Mouse (Mus musculus) hindbrain, embryonic 13.5 days (tissue): ENCODE measurements around the gene Cd320. TPM values are rescaled to one million over a fixed set of nuclear protein-coding genes. Genes with fewer than 3 reads are reported as not detected.
"Not testable (repeated sequence)": the region's sequence is repeated elsewhere in the genome, so short reads cannot be mapped to it uniquely, and the experiment has no call there.

Source experiments
- ATAC-seq: fragments of 200-750 bp; cut with Nextera tagmentation; 2 replicates; pipeline ENCODE4 v1.8.0; 2017; ENCODE audit warnings: moderate TSS enrichment; ENCODE audit not compliant: low FRiP score
- H3K27ac ChIP-seq: fragments of 300-500 bp; sonication (generic); 2 replicates; pipeline ENCODE4 v1.5.1; 2015; ENCODE audit warnings: inconsistent platforms, mild to moderate bottlenecking, moderate library complexity
- H3K27me3 ChIP-seq: fragments of 300-500 bp; sonication (generic); 2 replicates; pipeline ENCODE4 v1.6.1; 2015; ENCODE audit warnings: mild to moderate bottlenecking, inconsistent platforms
- H3K36me3 ChIP-seq: fragments of 300-500 bp; sonication (generic); 2 replicates; pipeline ENCODE4 v1.6.1; 2015; ENCODE audit warnings: mild to moderate bottlenecking, inconsistent platforms
- H3K4me1 ChIP-seq: fragments of 300-500 bp; sonication (generic); replicated peaks from 2 replicates; pipeline ENCODE4 v1.6.1; 2015; ENCODE audit warnings: inconsistent platforms
- H3K4me2 ChIP-seq: fragments of 300-500 bp; sonication (generic); 2 replicates; pipeline ENCODE4 v1.6.1; 2015; ENCODE audit warnings: inconsistent platforms, mild to moderate bottlenecking, moderate library complexity
- H3K4me3 ChIP-seq: fragments of 300-500 bp; sonication (generic); 2 replicates; pipeline ENCODE4 v1.5.1; 2015; ENCODE audit warnings: mild to moderate bottlenecking, inconsistent platforms
- H3K9ac ChIP-seq: fragments of 300-500 bp; sonication (generic); 2 replicates; pipeline ENCODE4 v1.6.1; 2015; ENCODE audit warnings: mild to moderate bottlenecking, inconsistent platforms
- H3K9me3 ChIP-seq: fragments of 300-500 bp; sonication (generic); 2 replicates; pipeline ENCODE4 v1.6.1; 2016; ENCODE audit warnings: inconsistent platforms
- WGBS: fragments of 180-500 bp; shearing (Covaris S2); methylation state at CpG from one replicate; pipeline ENCODE4 v1.1.7; 2015; 5-methylcytosine and 5-hydroxymethylcytosine counted together
- microRNA-seq: library from miRNA; unstranded; fragments of <30 nt; microRNA quantifications from one replicate; pipeline ENCODE4, GENCODE M21; 2016
- polyA plus RNA-seq: library from polyadenylated mRNA; unstranded; fragments of >200 nt; fragmentation: Nextera tagmentation; extraction: Ambion mirVana; gene quantifications from 2 replicates; pipeline ENCODE4 v1.2.1, GENCODE M21; 2015

The Cd320 gene
- polyA plus RNA-seq, 1 experiment from 2014 or later, result 60.3 TPM

DNA sequence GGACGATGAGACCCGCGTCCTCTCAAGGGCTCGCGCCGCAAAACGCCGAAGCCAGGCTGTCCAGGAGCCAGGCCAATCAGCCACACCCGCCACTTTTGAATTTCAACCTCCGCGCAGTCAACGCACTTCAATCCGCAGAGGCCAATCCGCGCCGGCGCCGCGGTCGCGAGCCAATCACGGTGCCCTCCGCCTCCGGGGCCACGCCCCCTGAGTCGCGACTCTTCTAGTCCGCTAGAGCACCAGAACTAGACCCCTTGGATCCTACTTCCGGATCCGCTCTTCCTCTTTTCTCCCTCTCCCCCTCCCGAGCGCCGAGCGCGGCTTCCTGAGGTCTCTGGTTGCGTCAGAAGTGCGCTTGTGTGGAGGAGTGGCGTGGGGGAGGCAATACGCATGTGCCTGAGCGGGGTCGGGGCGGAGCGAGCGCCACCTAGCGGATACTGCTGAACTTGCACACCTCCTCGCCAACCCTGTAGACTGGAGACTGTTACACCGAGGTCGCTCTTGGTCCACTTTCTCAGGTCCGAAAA lies 47.7 kb downstream of the Cd320 start, which contains the start of gene Kifc1:
Kifc1 (minus strand) TSS at position 129 of the 527 bp plus-strand sequence.
- H3K4me2 ChIP-seq, result peak within 1 kb of the TSS; percentile 78
- 0 out of 2 replicates have a peak, but pooled peaks cover 2% of the 10 kb centered on the region for H3K27me3 ChIP-seq
- H3K9ac ChIP-seq, result peak within 1 kb of the TSS; percentile 67
- no peaks in the 10 kb centered on the region; the same call in 1 of the 2 replicates for H3K36me3 ChIP-seq
- H3K27ac ChIP-seq, result no peak within 1 kb of the TSS
- H3K9me3 ChIP-seq, result no peaks in the 10 kb centered on the region
- under 1% methylated on average over 49 of the region's 49 CpGs for WGBS
- peak within 1 kb of the TSS; percentile 58 for H3K4me3 ChIP-seq
- peak; percentile 99 for ATAC-seq
- peaks cover 14% of the 10 kb centered on the region for H3K4me1 ChIP-seq

DNA sequence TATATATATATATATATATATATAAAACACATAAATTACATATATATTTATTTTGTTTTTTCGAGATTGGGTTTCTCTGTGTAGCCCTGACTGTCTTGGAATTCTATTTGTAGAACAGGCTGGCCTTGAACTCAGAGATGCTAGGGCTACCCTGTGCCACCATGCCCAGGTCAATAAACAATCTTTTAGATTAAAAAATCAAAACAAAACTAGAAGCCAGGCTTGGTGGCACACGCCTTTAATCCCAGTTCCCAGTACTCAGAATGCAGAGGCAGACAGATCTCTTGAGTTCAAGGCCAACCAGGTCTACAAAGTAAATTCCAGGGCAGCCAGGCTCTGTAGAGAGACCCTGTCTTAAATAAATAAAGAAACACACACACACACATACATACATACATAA lies 48.5 kb downstream of the Cd320 start:
- 67% methylated on average over 2 of the region's 2 CpGs for WGBS
- H3K4me2 ChIP-seq, result no peak overlapping the region
- no peak overlapping the region for H3K9ac ChIP-seq
- no peak overlapping the region for H3K27ac ChIP-seq
- peaks cover 14% of the 10 kb centered on the region for H3K4me1 ChIP-seq
- no peak overlapping the region for H3K4me3 ChIP-seq
- no peaks in the 10 kb centered on the region; the same call in 1 of the 2 replicates for H3K36me3 ChIP-seq
- no peaks in the 10 kb centered on the region for H3K9me3 ChIP-seq
- 0 out of 2 replicates have a peak, but pooled peaks cover 2% of the 10 kb centered on the region for H3K27me3 ChIP-seq
- ATAC-seq, result no peak

DNA sequence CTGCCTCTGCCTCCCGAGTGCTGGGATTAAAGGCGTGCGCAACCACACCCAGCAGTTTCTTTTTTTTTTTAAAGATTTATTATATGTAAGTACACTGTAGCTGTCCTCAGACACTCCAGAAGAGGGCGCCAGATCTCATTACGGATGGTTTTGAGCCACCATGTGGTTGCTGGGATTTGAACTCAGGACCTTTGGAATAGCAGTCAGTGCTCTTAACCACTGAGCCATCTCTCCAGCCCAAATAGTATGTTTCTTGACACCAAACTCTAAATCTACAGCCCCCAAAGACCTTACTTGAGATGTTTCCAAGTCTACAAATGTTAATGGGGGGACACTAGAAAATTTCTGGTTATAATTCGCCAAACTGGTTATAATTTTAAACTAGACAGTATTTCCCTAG lies 49.0 kb downstream of the Cd320 start:
- not testable (repeated sequence) for H3K9ac ChIP-seq, H3K9me3 ChIP-seq, H3K4me2 ChIP-seq, H3K36me3 ChIP-seq, H3K4me3 ChIP-seq, H3K27me3 ChIP-seq, H3K27ac ChIP-seq, ATAC-seq
- H3K4me1 ChIP-seq, result peaks cover 14% of the 10 kb centered on the region
- WGBS, result 67% methylated on average over 6 of the region's 6 CpGs

DNA sequence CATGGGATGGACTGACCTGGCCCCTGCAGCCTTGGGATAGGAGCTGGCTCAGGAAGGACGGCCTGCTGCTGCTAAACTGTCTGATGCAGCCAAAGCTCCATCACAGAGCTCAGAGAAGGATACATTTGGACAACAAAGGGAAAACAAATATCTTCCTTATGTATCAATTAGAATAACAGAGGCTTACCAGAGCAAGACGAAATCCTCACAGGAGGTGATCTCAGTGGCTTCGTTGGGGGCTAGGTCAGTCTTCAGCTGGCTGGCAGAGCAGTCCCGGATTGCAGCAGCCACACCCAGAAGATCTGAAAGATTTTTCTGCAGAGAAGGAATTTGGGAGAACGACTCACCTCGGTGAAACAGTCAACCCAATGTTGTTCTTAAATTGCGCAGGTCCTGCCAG lies 49.5 kb downstream of the Cd320 start:
- H3K27ac ChIP-seq, result no peak overlapping the region

DNA sequence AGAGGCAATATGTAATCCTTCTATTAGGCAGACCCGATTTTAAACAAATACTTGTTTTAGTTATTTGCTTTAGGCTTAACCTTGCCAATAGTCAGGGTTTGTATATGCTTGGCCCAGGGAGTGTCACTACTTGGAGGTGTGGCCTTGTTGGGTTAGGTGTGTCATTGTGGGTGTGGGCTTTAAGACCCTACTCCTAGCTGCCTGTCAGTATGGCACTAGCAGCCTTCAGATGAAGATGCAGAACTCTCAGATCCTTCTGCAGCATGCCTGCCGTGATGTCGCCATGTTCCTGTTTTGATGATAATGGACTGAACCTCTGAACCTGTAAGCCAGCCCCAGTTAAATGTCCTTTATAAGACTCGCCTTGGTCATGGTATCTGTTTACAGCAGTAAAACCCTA lies 50.1 kb downstream of the Cd320 start:
- H3K9me3 ChIP-seq, H3K9ac ChIP-seq, H3K4me2 ChIP-seq, H3K27me3 ChIP-seq, H3K27ac ChIP-seq, ATAC-seq, H3K4me3 ChIP-seq, H3K36me3 ChIP-seq: not testable (repeated sequence)
- H3K4me1 ChIP-seq, result peaks cover 14% of the 10 kb centered on the region
- 82% methylated on average over 4 of the region's 4 CpGs for WGBS

More for the DNA sequence above, 49.5 kb downstream of the Cd320 start:
- peaks cover 14% of the 10 kb centered on the region for H3K4me1 ChIP-seq
- no peak for ATAC-seq
- WGBS, result 19% methylated on average over 7 of the region's 7 CpGs
- H3K4me2 ChIP-seq, result no peak overlapping the region
- H3K36me3 ChIP-seq, result no peaks in the 10 kb centered on the region
- H3K27me3 ChIP-seq, result 0 out of 2 replicates have a peak, but pooled peaks cover 2% of the 10 kb centered on the region
- H3K9ac ChIP-seq, result no peak overlapping the region
- no peaks in the 10 kb centered on the region for H3K9me3 ChIP-seq
- H3K4me3 ChIP-seq, result no peak overlapping the region

DNA sequence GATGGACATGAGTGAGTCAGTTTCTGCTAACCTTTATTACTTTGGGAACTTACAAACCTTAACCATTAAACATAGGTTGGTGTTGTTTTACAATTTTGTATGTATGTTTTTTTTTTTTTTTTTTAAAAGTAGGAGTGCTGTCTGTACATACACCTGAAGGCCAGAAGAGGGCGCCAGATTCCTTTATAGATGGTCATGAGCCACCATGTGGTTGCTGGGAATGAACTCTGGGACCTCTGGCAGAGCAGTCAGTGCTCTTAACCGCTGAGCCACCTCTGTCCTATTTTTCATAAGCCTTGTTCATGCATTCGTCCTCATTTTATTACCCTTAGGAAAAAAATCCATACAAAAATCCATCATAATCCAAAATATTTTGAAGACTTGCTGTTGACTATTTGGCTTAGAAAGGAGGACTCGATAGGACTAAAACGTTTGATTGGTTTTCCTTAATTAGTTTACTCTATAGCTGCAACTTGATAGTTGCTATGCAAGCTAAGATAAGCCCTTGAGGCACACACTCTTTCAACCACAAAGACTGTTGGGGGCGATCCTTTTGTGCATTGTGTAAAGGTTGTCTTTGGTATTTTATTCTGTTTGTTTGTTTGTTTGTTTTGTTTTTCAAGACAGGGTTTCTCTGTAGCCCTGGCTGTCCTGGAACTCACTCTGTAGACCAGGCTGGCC lies 54.4 kb downstream of the Cd320 start:
- 47% methylated on average over 6 of the region's 6 CpGs for WGBS
- no peak overlapping the region for H3K9ac ChIP-seq
- no peaks in the 10 kb centered on the region for H3K36me3 ChIP-seq
- H3K4me2 ChIP-seq, result no peak overlapping the region
- H3K4me1 ChIP-seq, result no peaks in the 10 kb centered on the region
- ATAC-seq, result no peak
- H3K4me3 ChIP-seq, result no peak overlapping the region
- H3K9me3 ChIP-seq, result no peaks in the 10 kb centered on the region
- H3K27me3 ChIP-seq, result 0 out of 2 replicates have a peak, but pooled peaks cover 2% of the 10 kb centered on the region
- H3K27ac ChIP-seq, result no peak overlapping the region

DNA sequence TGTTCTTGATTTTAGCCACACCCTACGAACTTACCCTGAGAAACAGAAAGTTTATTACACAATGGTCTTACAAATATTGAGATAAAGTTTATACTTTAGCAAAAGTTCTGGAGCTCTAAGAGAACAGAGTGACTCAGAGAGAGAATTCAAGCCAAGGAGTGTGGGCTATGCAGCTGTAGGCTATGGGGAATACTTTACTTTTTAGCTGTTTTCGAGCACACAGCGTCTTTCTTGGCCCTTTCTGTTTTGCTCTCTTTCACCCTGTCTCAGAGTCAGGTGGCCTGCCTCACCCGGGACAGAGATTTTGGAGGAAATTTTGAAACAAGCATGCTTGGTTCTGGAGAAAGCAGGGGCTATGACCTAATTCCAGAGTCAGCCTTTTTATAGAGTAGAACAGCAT lies 55.3 kb downstream of the Cd320 start:
- not testable (repeated sequence) for H3K4me3 ChIP-seq, H3K27me3 ChIP-seq, ATAC-seq

More for the DNA sequence above, 55.3 kb downstream of the Cd320 start:
- H3K36me3 ChIP-seq, H3K9me3 ChIP-seq, H3K4me2 ChIP-seq, H3K9ac ChIP-seq, H3K4me1 ChIP-seq, H3K27ac ChIP-seq: not testable (repeated sequence)
- 86% methylated on average over 4 of the region's 4 CpGs for WGBS

Small RNA genes lying within 50 kb of the gene (microRNA-seq; reads per million reads assigned to microRNA genes)
- gene Gm27740, result not detected

Other genes starting within 250 kb of the Cd320 start
- gene Zfp414, start 214.0 kb upstream of the Cd320 start, polyA plus RNA-seq, result 68.9 and 70.0 TPM in 2 replicates
- 0.49 and 0.83 TPM in 2 replicates for gene Pram1, start 205.0 kb upstream of the Cd320 start, polyA plus RNA-seq
- 241 and 245 TPM in 2 replicates for gene Hnrnpm, start 156.2 kb upstream of the Cd320 start, polyA plus RNA-seq
- gene March2, start 124.4 kb upstream of the Cd320 start, polyA plus RNA-seq, result 68.4 and 69.1 TPM in 2 replicates
- 494 and 549 TPM in 2 replicates for gene Rab11b, start 82.6 kb upstream of the Cd320 start, polyA plus RNA-seq
- gene Angptl4, start 61.3 kb upstream of the Cd320 start, polyA plus RNA-seq, result 23.5 and 24.7 TPM in 2 replicates
- gene Kank3, start 32.6 kb upstream of the Cd320 start, polyA plus RNA-seq, result 37.4 and 40.5 TPM in 2 replicates
- gene Rps28, start 18.5 kb upstream of the Cd320 start, polyA plus RNA-seq, result 683 and 734 TPM in 2 replicates
- 497 and 540 TPM in 2 replicates for gene Ndufa7, start 18.5 kb upstream of the Cd320 start, polyA plus RNA-seq
- not detected in 2 replicates for gene Gm7029, start 30.7 kb downstream of the Cd320 start, polyA plus RNA-seq
- 1.8 and 2.1 TPM in 2 replicates for gene Kifc1, start 47.6 kb downstream of the Cd320 start, polyA plus RNA-seq
- 0.41 and 0.49 TPM in 2 replicates for gene Platr17, start 62.0 kb downstream of the Cd320 start, polyA plus RNA-seq
- gene Daxx, start 66.3 kb downstream of the Cd320 start, polyA plus RNA-seq, result 48.1 and 54.6 TPM in 2 replicates
- 26.8 and 29.2 TPM in 2 replicates for gene Tapbp, start 72.8 kb downstream of the Cd320 start, polyA plus RNA-seq
- gene Zbtb22, start 72.8 kb downstream of the Cd320 start, polyA plus RNA-seq, result 16.8 and 18.7 TPM in 2 replicates
- gene Rgl2, start 86.5 kb downstream of the Cd320 start, polyA plus RNA-seq, result 56.7 and 56.9 TPM in 2 replicates
- gene Pfdn6, start 97.3 kb downstream of the Cd320 start, polyA plus RNA-seq, result 186 and 199 TPM in 2 replicates
- 24.3 and 25.2 TPM in 2 replicates for gene Wdr46, start 97.6 kb downstream of the Cd320 start, polyA plus RNA-seq
- 12.2 TPM in 2 replicates for gene B3galt4, start 108.4 kb downstream of the Cd320 start, polyA plus RNA-seq
- 69.6 and 69.9 TPM in 2 replicates for gene Vps52, start 112.7 kb downstream of the Cd320 start, polyA plus RNA-seq
- gene Rps18, start 112.9 kb downstream of the Cd320 start, polyA plus RNA-seq, result 928 and 950 TPM in 2 replicates
- 12.2 and 13.0 TPM in 2 replicates for gene H2-K1, start 157.3 kb downstream of the Cd320 start, polyA plus RNA-seq
- gene Ring1, start 181.6 kb downstream of the Cd320 start, polyA plus RNA-seq, result 19.2 and 21.5 TPM in 2 replicates
- gene H2-Ke6, start 185.0 kb downstream of the Cd320 start, polyA plus RNA-seq, result 62.9 and 65.0 TPM in 2 replicates
- gene Slc39a7, start 188.6 kb downstream of the Cd320 start, polyA plus RNA-seq, result 164 and 172 TPM in 2 replicates
- 56.8 and 59.2 TPM in 2 replicates for gene Rxrb, start 188.7 kb downstream of the Cd320 start, polyA plus RNA-seq
- gene Col11a2, start 196.3 kb downstream of the Cd320 start, polyA plus RNA-seq, result 3.2 and 3.8 TPM in 2 replicates
- gene H2-Oa, start 249.2 kb downstream of the Cd320 start, polyA plus RNA-seq, result 0.18 TPM in 1 of 2 replicates, not detected in the other